Mouse (Mus musculus) bone marrow, adult 2 months (tissue): ENCODE results near the gene Cgnl1.

Experiments used
- CTCF ChIP-seq: fragments of 200-500 bp; IDR thresholded peaks from 2 replicates; pipeline ENCODE4 v1.5.1; 2011; ENCODE audit warnings: low read length, control low read depth; ENCODE audit not compliant: control insufficient read depth, insufficient read depth
- POLR2A ChIP-seq: fragments of 200-500 bp; IDR thresholded peaks from 2 replicates; pipeline ENCODE4 v1.6.1; 2011; ENCODE audit warnings: low read depth, mild to moderate bottlenecking, control low read depth, low read length, borderline replicate concordance; ENCODE audit not compliant: control insufficient read depth

- TF ChIP-seq CTCF: no peak
- TF ChIP-seq POLR2A: no peak
Measured at GRCm38 (mm10) chr9:71753981-71754380, 17.4 kb downstream of the Cgnl1 start.
